Mouse (Mus musculus) heart, adult 2 months (tissue): ENCODE measurements around the gene Rxra.

Experiments used
- CTCF ChIP-seq: fragments of 200-600 bp; IDR thresholded peaks from 2 replicates; pipeline ENCODE4 v1.8.1; 2022; ENCODE audit warnings: antibody characterized with exemption, mild to moderate bottlenecking, moderate library complexity
- EP300 ChIP-seq: fragments of 200-500 bp; IDR thresholded peaks from 2 replicates; pipeline ENCODE4 v1.6.1; 2011; ENCODE audit warnings: low read depth, low read length, control low read depth; ENCODE audit not compliant: insufficient read depth

- TF ChIP-seq EP300 (peak; percentile 70; the same call in 1 of the 2 replicates), CTCF (no peak)
Observed at GRCm38 (mm10) chr2:27758414-27759301, 82.4 kb downstream of the Rxra start.
